Mouse (Mus musculus): ENCODE measurements around the gene Tnfrsf1b.

Gene Tnfrsf1b

GRCm38 (mm10) chr4:145219240-145219985, 27.3 kb downstream of the Tnfrsf1b start:
- no peak for DNase-seq (ENCODE audit: low spot score)

GRCm38 (mm10) chr4:145217837-145218236, 28.8 kb downstream of the Tnfrsf1b start:
- DNase-seq (ENCODE audit: low spot score): no peak

GRCm38 (mm10) chr4:145217046-145217445, 29.6 kb downstream of the Tnfrsf1b start:
- DNase-seq (ENCODE audit: low spot score): no peak

GRCm38 (mm10) chr4:145215396-145215795, 31.3 kb downstream of the Tnfrsf1b start:
- DNase-seq (ENCODE audit: low spot score): no peak

GRCm38 (mm10) chr4:145214786-145215174, 31.9 kb downstream of the Tnfrsf1b start:
- DNase-seq (ENCODE audit: low spot score): no peak

GRCm38 (mm10) chr4:145213999-145214785, 32.5 kb downstream of the Tnfrsf1b start:
- DNase-seq (ENCODE audit: low spot score): peak; percentile 78

- DNase-seq (ENCODE audit: low spot score): no peak
Observed at GRCm38 (mm10) chr4:145211076-145211475, 35.6 kb downstream of the Tnfrsf1b start.

- no peak for DNase-seq (ENCODE audit: low spot score)
Observed at GRCm38 (mm10) chr4:145210564-145210963, 36.1 kb downstream of the Tnfrsf1b start.

- no peak for DNase-seq (ENCODE audit: low spot score)
Observed at GRCm38 (mm10) chr4:145209690-145210088, 37.0 kb downstream of the Tnfrsf1b start.

- DNase-seq (ENCODE audit: low spot score): no peak
Observed at GRCm38 (mm10) chr4:145209076-145209689, 37.5 kb downstream of the Tnfrsf1b start.

GRCm38 (mm10) chr4:145207718-145208371, 38.8 kb downstream of the Tnfrsf1b start:
- DNase-seq (ENCODE audit: low spot score): no peak

GRCm38 (mm10) chr4:145204779-145205178, 41.9 kb downstream of the Tnfrsf1b start:
- DNase-seq (ENCODE audit: low spot score): no peak

- no peak for DNase-seq (ENCODE audit: low spot score)
Observed at GRCm38 (mm10) chr4:145203305-145203704, 43.4 kb downstream of the Tnfrsf1b start.

- no peak for DNase-seq (ENCODE audit: low spot score)
Observed at GRCm38 (mm10) chr4:145201424-145201823, 45.2 kb downstream of the Tnfrsf1b start.

- peak; percentile 40 for DNase-seq (ENCODE audit: low spot score)
Observed at GRCm38 (mm10) chr4:145199982-145200699, 46.5 kb downstream of the Tnfrsf1b start.

- no peak for DNase-seq (ENCODE audit: low spot score)
Observed at GRCm38 (mm10) chr4:145196586-145196985, 50.1 kb downstream of the Tnfrsf1b start.

- no peak for DNase-seq (ENCODE audit: low spot score)
Observed at GRCm38 (mm10) chr4:145195172-145195571, 51.5 kb downstream of the Tnfrsf1b start.

GRCm38 (mm10) chr4:145194559-145195162, 52.0 kb downstream of the Tnfrsf1b start, which contains the start of gene Vps13d:
Gene Vps13d, minus strand, starts transcription at chr4:145195005.
- DNase-seq (ENCODE audit: low spot score): peak; percentile 81

- peak; percentile 47 for DNase-seq (ENCODE audit: low spot score)
Observed at GRCm38 (mm10) chr4:145193991-145194511, 52.6 kb downstream of the Tnfrsf1b start.

GRCm38 (mm10) chr4:145193406-145193805, 53.3 kb downstream of the Tnfrsf1b start:
- no peak for DNase-seq (ENCODE audit: low spot score)

- no peak for DNase-seq (ENCODE audit: low spot score)
Observed at GRCm38 (mm10) chr4:145192686-145193085, 54.0 kb downstream of the Tnfrsf1b start.
